Mouse (Mus musculus) thymus, adult 18-20 months (tissue): Measurements from ENCODE around the gene Tbrg4.

Experiments used
- DNase-seq, 2 experiments: peaks; one replicate each; pipeline ENCODE4 v3.0.0; 2022; ENCODE audit warnings: mixed read lengths in 2 of 2

The Tbrg4 gene

GRCm38 (mm10) chr11:6589838-6590237 lies 36.0 kb downstream of the Tbrg4 start:
- DNase-seq = no peak

GRCm38 (mm10) chr11:6588295-6588694 lies 37.6 kb downstream of the Tbrg4 start:
- no peak for DNase-seq

GRCm38 (mm10) chr11:6587249-6587940 lies 38.5 kb downstream of the Tbrg4 start:
- no peak for DNase-seq

- DNase-seq = no peak
Observed at GRCm38 (mm10) chr11:6586660-6587059, 39.2 kb downstream of the Tbrg4 start.

GRCm38 (mm10) chr11:6585748-6586147 lies 40.1 kb downstream of the Tbrg4 start:
- no peak for DNase-seq

GRCm38 (mm10) chr11:6581560-6581959 lies 44.3 kb downstream of the Tbrg4 start:
- DNase-seq = no peak

- DNase-seq = no peak
Observed at GRCm38 (mm10) chr11:6580065-6580750, 45.7 kb downstream of the Tbrg4 start.

- no peak for DNase-seq
Observed at GRCm38 (mm10) chr11:6579361-6579760, 46.5 kb downstream of the Tbrg4 start.

- no peak for DNase-seq
Observed at GRCm38 (mm10) chr11:6576151-6576550, 49.7 kb downstream of the Tbrg4 start.

GRCm38 (mm10) chr11:6569410-6569777 lies 56.5 kb downstream of the Tbrg4 start:
- no peak for DNase-seq

- no peak for DNase-seq
Observed at GRCm38 (mm10) chr11:6568584-6569409, 57.1 kb downstream of the Tbrg4 start.

- DNase-seq = no peak
Observed at GRCm38 (mm10) chr11:6567951-6568350, 57.9 kb downstream of the Tbrg4 start.

- no peak for DNase-seq
Observed at GRCm38 (mm10) chr11:6566496-6566895, 59.4 kb downstream of the Tbrg4 start.
